Mouse (Mus musculus): ENCODE results near the gene Rab37.

Gene Rab37

GRCm38 (mm10) chr11:115131768-115132381 is 40.6 kb downstream of the Rab37 start:
- no peak for DNase-seq (ENCODE audit: low read depth, low spot score)

DNA sequence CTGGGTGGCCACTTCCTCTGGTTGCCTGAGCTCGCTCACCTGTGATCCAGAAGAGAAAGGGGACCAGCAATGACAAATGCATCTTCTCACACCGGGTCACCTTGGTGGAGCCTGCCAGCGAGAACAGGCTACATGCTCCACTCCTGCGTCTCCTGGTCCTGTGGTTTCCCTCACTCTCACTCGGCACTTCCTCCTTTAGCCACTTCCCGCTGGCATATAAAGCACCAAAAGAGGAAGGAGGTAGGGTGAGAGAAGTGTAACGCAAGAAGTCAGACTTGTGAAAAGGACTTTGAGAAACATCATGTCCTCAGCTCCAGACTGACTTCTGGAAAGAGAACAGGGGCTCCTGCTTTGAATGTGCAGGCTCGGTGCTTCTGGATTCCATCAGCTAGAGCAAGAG is 42.6 kb downstream of the Rab37 start, which contains the start of gene Cd300lf:
Gene Cd300lf, minus strand, starts transcription at position 193 of the 400 bp plus-strand sequence.
- DNase-seq (ENCODE audit: low read depth, low spot score) = no peak

DNA sequence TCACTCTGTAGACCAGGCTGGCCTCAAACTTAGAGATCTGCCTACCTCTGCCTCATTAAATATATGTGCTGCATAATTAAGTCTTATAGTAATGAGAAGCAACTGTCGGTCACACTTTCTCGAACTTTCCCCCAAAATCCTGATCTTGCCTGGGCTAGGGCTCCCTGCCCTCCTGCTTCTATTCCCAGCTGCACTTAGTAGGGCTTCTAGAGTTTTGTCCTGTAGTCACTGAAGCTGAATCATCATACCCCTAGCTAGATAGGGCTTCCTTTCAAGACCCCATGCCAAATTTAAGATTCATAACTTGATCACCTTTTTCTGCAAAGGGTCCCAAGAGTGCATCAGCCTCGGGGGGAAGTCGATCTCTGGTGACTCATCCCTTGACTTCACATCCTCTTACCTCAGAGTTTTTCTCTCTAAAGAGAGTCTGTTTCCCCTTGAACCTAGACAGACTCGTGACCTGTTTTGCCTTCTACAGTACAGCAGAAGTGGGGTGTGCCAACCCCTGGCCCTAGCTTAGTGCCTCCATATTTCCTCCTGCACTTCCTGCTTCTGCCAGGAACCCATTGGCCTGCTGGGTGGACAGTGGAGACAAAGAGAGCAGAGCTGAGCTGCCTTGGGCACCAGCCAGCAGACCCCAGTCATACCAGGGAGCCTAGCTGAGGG is 47.5 kb downstream of the Rab37 start:
- no peak for DNase-seq (ENCODE audit: low read depth, low spot score)

- DNase-seq (ENCODE audit: low read depth, low spot score) = no peak
These were observed 50.7 kb downstream of the Rab37 start for GRCm38 (mm10) chr11:115141970-115142369.

- no peak for DNase-seq (ENCODE audit: low read depth, low spot score)
These were observed 56.6 kb downstream of the Rab37 start for GRCm38 (mm10) chr11:115147813-115148212.

DNA sequence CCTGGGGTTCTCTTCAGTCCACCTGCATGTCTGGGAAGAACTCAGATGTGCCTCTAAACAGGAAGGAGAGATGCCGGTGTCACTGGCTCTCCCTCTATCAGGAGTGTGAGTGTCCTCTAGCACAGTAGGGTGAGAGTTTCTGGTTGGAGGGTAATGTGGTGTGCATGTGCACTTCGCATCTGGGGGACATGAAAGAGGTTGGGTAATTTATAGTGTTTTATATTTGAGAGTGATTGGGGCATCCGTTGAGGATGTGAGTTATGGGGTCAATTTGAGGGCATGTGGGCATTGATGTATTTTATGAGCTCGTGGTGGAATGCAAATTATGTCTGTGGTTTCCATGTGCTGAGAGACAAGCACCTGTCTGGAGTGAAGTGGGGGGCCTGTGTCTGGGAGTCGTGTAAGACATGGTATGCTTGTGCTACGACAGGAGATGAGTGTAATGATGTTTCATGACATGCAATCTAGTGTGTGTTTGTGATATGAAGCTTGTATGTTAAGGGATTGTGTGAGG is 59.6 kb downstream of the Rab37 start:
- DNase-seq (ENCODE audit: low read depth, low spot score) = peak; percentile 33

DNA sequence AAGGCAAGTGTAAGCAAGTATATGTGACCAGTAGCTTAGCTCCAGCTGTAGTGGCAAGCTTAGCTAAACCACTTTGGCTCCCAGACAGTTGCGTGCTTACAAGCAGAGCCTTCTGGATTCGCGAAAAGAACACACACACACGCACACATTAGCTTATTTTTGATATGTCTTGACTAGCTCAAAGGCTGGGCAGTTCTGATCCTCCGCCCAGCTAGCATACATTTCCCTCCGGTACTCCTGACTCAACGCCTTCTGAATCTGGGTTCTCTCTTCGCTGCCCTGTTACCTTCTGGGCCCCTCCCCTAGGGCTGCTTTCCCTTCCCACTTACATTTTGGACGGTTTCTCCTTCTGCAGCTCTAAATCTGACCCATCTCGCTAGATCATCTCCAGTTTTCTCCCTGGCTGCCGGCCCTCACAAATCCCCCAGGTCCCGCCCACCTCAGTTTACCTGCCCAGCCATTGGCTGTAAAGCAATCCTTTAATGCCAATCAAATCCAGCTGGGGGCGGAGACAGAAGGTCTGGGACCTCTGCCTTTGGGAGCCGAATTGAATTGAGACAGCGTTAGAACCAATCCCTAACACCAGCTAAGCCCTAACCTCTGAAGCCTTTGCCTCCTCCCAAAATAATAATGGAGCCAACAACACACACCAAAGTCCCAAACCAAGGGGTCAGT is 60.7 kb downstream of the Rab37 start:
- peak; percentile 84 for DNase-seq (ENCODE audit: low read depth, low spot score)

DNA sequence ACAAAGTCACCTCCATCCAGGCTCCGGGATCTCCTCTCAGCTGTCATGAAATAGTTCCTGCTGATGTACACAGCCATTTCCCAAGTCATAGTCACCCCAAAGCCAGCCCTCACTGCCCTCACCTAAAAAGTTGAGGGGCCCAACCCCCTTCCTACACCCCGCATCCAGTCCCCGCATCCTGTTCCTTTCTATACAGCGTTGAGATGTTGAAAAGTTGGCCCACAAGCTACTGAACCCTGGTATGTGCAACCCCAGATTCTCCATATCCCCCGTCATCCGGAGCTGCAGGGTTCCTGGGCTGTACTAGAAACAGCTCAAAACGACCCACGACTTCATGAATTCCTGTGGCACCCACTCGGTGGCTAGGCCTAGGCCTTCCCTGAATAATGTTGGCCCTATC is 61.9 kb downstream of the Rab37 start:
- DNase-seq (ENCODE audit: low read depth, low spot score) = no peak

GRCm38 (mm10) chr11:115153699-115154292 is 62.6 kb downstream of the Rab37 start:
- peak; percentile 79 for DNase-seq (ENCODE audit: low read depth, low spot score)

- DNase-seq (ENCODE audit: low read depth, low spot score) = no peak
These were observed 63.9 kb downstream of the Rab37 start for GRCm38 (mm10) chr11:115155053-115155634.

GRCm38 (mm10) chr11:115157933-115158719 is 66.9 kb downstream of the Rab37 start:
- DNase-seq (ENCODE audit: low read depth, low spot score) = no peak

DNA sequence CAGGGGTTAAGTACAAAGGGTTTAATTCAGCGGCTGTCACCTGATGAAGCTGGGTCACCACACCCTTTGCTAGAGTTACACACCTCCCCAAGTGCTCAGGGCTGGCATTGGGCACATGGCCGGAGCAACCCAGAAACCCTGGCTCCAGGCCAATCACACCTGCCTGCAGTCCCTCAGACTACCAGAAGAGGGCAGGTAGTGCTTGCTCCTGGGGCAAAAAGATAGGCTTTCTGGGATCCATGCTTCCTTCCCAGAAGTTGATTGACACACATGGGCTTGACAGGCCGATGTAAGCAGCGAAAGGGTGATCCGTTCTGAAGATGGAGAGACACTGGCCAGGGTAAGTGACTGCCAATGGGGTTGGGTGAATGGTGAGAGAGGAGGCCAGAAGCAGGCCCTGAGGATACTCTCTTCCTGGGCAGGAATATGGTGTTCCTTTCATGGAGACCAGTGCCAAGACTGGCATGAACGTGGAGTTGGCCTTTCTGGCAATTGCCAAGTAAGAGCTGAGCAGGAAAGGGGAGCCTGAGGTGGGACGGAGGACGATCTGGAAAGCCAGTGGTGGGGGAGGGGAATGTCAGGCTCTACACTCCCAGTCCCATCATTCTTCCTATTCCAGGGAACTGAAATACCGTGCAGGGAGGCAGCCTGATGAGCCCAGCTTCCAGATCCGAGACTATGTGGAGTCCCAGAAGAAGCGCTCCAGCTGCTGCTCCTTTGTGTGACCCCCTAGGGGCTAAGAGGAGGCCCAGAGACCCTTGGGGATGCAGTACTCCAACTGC is 69.0 kb downstream of the Rab37 start:
- peak; percentile 59 for DNase-seq (ENCODE audit: low read depth, low spot score)

GRCm38 (mm10) chr11:115160883-115161577 is 69.8 kb downstream of the Rab37 start:
- DNase-seq (ENCODE audit: low read depth, low spot score) = peak; percentile 76

DNA sequence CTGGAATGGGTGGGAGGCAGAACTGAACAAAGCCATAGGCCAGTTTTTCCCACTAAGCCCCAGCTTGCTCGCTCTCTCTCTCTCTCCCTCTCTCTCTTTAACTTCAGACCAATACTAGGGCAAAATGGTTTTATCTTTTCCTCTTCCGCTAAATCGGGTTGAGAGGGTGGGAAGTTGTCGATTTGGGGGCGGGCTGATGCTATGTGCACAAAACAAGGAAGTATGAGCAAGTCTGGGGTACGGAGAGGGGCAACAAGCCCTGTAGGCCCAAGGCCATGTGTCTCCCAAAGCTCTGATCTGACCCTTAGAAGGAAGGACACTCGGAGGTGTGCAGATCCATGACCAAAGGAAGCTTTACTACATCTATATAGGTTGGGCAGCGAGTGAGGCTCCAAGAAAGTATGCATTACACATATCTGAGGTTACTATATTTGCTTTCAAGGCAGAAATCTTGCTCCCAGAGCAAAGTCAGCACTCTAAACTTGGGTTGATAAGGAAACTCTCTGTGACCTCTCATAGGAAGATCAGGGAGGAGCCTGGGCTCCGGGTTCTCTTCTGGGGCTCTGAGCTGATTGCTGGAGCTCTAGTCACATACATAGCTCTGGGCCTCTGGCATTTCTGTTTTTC is 70.5 kb downstream of the Rab37 start:
- no peak for DNase-seq (ENCODE audit: low read depth, low spot score)

DNA sequence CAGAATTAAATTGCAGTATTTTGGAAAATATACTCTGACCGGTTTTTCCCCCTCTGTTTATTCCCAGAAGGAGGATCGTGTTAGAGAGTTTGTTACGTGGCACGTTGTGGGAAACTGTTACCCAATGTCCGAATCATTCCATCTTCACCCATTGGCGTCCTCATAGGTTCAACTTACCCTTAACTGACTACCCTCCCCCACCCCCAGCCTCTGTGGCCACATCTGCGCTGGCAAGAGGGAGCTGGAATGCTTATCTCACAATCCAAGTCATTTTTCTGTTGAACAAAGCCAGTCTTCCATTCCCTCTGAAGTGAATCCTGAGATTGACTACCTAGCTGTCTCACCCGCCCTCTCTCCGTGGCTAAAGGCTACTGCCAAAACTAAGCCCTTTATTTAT is 71.0 kb downstream of the Rab37 start:
- no peak for DNase-seq (ENCODE audit: low read depth, low spot score)

- peak; percentile 98 for DNase-seq (ENCODE audit: low read depth, low spot score)
These were observed 71.7 kb downstream of the Rab37 start, which contains the start of gene Slc9a3r1 for GRCm38 (mm10) chr11:115162832-115163480. Gene Slc9a3r1, plus strand, starts transcription at chr11:115163341.

GRCm38 (mm10) chr11:115163568-115164150 is 72.4 kb downstream of the Rab37 start:
- DNase-seq (ENCODE audit: low read depth, low spot score) = peak; percentile 66

DNA sequence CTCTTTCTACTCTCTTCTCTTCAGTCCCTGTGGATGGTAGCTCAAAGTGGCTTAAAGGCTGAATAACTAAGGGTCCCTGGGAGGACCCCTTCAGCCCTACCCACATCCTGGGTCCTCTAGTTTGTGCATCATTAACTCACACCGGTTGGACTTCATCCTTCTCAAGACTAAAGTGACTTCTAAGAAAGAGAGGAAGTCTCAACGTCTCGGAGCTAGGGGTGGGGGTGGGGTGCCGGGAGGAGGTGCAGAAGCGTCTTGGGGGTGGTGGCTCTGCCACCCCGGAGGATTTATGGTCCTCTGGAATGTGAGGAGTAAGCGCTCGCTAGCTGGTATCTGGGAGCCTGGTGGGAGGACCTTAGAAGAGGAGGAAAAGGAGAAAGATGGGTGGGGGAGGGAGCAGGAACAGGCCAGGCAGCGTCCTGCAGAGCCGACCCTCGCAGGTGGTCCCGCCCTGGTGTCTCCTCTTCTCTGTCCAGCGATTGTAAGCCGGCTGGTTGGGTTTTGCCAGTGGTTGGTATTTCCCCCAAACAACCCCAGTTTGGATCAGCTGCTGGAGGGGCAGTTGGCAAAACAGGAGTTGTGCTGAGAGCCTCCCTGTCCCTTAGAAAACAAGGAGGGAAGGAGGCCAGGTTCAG is 73.2 kb downstream of the Rab37 start:
- DNase-seq (ENCODE audit: low read depth, low spot score) = peak; percentile 74
